Mouse (Mus musculus) lung, postnatal 25 days (tissue): Measurements from ENCODE around the gene Ogdhl.
A peak's percentile ranks its signal among the peaks of the same experiment; 100 is the strongest.
"Not testable (repeated sequence)": the region's sequence is repeated elsewhere in the genome, so short reads cannot be mapped to it uniquely, and the experiment has no call there.

ENCODE experiments used
- DNase-seq: peaks from one replicate; pipeline ENCODE4 v3.0.0; 2022; ENCODE audit warnings: low spot score

The Ogdhl gene

DNA sequence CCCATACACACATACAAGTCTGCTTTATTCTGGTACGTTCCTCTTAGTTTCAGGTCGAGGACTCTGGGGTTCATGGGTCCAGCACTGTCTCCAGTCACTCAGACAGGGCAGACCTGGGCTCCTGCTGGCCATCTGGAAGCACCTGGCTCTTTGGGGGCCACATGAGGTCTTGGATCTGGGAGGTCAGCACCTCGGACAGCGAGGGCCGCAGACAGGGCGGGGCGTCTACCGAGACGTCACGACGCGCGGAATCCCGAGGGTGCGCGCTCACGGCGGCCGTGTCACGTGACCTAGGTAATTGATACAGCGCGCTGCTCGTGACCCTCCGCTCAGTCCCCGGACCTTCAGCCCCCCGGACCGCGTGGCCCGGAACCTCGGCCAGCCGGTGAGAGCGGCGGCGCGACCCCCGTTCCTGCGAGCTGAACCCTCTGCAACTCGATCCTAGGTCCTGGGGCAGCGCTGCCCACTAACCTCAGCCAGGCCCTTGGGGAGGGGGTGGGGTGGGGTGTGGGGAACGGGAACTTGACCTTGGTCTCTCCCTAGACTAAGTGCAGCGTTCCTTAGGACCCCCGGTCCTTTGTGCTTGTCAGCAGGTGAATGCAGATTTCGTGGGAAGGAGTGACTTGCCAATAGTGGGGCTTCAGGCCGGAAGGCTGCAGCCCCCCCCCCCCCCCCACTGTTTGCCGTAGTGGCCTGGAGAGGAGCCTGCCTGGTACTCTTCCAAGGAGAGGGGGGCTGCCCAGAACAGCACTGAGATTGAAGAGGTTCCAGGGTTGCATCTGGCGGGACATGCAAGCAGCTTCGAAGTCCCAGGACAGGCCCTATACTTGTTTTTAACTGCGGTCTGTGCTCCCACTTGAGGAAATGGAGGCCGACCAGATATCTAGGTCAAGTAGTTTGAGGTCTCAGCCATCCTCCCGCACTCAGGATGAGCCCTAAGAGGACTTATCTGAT, at the start of gene Ogdhl:
Gene Ogdhl, plus strand, starts transcription at position 288 of the 954 bp plus-strand sequence.
- peak; percentile 28 for DNase-seq

DNA sequence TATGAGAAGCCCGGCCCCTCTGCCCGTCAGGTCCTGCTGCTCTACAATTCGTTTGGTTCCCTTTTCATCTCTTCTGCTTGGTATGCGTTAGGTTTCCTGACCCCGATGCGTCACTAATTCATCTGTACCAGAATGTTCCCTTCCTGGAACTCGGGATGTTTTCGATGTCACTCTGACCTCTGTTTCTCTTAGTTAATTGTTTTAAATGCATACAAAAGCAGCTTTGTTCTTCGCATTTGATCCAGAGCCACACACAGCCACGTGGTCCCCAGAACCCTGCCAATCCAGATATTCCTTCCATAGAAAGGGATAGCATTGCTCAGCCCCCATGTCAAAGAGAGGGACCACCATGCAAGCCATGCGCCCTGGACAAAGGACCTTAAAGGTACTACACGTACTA, 20.2 kb upstream of the Ogdhl start:
- no peak for DNase-seq

DNA sequence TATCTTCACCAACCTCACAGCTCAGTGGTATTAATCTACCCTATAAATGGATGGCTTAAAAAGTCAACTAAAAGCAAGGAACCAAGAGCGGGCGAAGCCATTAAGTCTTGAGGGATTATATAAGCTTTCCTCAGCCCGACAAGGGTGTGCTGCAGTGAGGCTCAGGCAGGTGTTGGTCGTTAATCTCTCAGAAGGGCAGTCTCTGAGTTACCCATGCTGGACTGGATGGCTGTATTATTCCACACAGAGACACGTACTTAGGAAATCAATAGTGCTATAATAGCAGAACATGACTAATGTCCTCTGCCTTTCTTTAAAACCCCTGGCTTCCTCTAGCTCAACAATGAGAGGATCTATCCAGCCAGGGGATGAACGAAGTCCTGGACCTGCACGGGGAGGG, 19.4 kb upstream of the Ogdhl start:
- no peak for DNase-seq

DNA sequence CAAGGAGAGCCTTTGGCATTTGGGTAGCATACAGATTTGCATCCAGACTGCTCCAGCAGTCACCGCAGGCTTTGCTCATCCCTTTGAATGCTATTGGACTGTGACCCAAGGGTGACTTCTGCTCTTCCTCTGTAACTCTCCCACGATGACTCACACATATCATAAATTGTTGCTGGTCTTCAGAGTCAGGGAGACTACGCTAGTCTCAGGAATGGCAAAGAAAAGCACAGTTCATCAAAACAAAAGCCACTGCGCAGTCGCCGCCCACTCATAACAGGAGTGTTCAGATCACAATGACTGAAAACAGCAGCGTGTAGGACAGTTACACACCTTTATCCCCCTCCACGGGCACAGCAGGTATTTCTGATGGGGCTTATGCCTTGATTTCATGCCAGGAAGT, 16.9 kb upstream of the Ogdhl start:
- DNase-seq: no peak

DNA sequence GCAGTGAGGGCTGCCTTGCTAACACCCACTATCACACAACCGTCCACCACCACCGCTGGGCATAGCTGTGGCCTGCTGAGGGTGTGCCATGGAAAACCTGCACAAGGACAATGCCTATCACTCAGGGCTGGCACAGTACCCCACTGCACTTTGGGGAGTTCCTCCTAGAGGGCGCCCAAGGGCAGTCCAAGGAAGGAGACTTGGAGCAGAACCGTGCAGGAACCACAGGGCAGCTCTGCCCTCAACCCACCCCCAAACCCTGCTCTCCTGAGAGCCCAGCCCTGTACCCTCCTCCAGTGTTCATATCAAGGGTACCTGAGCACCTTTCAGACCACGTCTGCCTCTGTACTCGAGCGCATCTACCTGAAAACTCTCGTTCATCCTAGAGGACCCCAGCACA, 11.9 kb upstream of the Ogdhl start:
- peak; percentile 32 for DNase-seq

DNA sequence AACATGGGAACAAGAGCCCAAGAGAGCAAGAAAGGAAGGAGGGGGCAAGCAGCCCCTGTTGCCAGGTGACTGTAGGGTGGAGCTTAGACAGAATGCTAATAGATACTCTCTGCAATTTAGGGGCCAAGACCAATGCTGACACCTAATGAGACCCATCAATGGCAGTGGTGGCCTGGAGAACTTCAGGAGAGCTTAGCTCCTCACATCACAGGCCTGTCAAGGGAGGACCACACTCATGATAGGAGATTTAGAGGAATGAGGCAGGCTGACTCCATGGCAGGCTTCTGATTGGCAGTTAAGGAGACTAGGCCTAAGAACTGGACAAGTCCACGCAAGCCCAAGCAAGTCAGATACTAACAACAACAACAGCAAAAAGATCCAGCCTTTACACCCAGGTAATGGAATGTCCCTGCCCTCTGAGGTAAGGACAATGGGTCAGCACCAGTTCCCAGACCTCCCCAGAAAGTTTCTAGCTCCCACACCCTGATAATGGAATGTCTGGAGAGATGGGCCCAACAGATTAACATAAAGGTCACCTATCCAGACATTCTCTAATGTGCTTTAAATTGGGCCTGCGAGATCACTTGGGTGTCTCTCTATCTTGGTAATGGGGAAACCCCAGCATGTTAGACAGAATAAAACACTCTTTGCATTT, 10.3 kb upstream of the Ogdhl start:
- DNase-seq: no peak

DNA sequence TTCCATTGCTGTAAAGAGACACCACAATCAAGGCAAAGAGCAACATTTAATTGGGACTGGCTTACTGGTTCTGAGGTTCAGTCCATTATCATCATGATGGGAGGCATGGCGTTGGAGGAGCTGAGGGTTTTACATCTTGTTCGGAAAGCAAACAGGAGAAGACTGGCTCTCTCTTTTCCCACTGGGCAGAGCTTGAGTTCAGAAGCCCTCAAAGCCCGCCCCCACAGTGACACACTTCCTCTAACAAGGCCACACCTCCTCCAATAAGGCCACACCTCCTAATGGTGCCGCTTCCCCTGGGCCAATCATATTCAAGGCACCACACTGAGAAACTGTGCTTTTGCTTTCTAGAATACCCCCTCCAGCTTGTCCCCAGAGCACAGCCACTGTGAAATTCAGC, 4.0 kb upstream of the Ogdhl start:
- no peak for DNase-seq

DNA sequence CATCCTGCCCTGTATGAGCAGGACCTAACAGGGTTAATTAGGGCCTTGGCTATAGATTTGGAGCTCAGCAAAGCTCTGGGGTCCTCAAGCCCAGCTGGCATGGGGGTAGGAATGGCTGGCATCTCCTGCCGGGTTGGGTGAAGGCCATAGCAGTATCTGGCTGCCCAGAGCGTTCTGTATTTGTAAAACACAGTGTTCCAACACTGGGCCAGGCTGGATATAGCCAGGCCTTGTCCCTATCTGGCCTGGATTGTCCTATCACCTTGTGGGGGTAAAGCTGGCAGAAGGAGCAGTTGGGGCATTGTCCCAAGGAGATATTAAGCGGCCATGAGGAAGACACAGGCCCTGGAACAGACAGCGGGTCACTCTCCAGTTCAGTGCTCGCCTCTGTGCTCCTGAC, 1.4 kb downstream of the Ogdhl start:
- DNase-seq: no peak

DNA sequence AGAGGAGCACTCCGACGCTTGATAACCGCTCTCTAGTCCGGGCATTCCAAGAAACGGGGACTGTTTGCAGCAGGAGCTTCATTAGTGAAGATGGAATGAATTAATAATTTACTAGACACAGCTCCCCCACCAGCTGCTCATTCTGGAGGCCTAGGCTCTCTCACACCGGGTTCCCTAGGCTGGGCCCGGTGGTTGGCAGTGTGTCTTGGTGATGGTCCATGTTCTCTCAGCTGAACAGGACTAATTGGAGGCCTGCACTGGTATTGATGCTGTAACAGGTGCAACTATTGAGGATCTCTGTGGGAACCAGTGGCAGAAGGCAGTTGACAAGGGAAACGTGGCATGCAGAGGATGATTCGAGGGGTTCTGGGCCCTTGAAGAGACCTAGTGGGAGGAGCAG, 5.5 kb downstream of the Ogdhl start:
- no peak for DNase-seq

DNA sequence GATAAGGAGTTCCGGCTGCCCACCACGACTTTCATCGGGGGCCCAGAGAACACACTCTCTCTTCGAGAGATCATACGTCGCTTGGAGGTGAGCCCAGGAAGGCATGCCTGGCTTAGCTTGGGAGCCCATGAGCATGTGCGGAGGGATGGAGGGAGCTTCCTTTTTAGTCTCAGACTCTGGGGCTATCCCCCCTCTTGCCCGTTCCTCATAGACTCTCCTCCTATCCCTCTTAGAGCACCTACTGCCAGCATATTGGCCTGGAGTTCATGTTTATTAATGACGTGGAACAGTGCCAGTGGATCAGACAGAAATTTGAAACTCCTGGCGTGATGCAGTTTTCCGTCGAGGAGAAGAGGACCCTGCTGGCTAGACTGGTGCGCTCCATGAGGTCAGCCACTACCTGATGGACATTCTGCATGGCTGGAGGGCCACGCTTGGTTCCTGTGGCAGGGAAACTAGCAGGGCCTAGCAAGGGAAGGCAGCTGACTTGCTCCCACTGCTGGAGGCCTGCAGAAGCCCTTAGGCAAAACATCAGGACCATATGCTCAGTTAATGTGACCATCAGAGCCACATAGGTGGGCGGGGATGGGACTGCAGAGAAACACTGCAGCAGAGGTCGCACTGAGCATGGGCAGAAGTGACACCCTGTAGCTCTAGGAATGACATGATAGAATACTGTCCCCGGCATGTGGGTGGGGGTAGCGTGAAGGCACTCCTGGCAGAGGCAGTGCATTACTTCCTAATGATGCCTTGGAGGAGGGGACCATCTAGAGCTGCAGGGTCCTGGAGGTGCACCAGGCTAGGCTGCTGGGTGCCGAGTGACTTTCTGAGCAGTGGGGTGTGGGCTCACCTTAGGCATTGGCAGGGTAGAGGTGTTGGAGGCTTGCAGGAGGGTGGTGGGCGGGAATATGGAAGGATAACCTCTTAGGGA, 11.0 kb downstream of the Ogdhl start:
- no peak for DNase-seq

DNA sequence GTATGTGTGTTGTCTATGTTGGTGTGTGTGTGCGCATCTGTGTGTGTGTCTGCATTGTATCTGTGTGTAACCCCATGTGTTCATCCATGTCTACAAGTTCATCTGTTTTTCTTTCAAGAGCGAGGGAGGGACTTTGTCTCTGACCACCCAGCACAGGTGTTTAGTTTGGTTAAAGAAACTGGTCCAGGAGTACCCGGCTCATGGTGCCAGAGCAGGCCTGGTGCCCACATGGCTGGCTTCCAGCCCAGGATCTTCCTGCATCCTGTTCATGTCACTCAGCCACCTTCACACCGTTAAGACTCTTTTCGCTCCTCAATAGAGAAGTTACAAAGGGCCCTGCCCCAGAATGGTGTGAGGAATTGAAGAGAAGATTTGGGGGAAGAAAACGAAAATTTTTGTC, 14.2 kb downstream of the Ogdhl start:
- DNase-seq: no peak

DNA sequence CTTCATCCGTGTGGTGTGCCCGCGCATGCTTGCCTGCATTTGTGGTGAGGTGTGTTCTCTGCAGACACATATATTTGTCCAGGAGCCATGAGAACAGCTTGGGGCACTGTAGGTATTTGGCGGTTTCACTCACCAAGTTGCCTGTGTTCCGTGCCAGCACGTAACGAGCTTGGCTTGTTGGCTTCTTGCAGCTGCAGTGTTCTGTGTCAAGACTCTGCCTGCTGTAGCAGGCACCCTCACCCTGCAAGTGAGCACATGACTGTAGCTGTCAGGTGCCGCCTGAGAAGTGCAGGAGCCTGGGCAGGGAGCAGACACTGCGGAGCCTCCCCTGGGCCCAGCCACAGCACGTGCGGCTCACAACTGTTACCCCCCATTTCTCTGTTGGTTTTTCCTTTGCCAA, 14.7 kb downstream of the Ogdhl start:
- DNase-seq: no peak

DNA sequence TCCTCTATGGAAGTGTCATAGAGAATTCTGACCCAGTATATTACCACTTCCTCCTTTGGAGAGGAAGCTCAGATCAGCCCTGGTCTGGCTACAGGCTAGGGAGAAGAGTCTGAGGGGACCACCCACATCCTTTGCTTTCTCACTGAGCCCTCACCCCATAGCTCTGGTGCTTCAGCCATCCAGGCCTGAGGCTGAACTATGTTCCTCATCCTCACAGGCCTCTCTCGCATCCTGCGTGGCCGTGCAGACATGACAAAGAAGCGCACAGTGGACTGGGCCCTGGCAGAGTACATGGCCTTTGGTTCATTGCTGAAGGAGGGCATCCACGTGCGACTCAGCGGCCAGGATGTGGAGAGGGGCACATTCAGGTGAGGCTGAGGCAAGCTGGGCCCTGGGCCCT, 20.0 kb downstream of the Ogdhl start:
- DNase-seq: no peak

DNA sequence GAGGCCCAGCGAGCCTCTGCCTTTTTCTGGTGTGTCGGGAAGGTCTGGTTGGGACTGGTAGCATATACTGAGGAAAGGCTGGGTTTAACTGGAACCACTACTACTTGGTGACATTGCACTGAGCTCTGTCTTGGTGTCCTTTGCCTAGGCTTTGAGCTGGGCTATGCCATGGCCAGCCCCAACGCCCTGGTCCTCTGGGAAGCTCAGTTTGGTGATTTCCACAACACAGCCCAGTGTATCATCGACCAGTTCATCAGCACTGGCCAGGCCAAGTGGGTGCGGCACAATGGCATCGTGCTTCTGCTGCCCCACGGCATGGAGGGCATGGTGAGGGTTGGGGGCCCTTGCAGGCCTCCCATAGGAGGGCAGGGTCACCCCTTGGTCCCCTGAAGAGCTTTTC, 22.4 kb downstream of the Ogdhl start:
- no peak for DNase-seq

DNA sequence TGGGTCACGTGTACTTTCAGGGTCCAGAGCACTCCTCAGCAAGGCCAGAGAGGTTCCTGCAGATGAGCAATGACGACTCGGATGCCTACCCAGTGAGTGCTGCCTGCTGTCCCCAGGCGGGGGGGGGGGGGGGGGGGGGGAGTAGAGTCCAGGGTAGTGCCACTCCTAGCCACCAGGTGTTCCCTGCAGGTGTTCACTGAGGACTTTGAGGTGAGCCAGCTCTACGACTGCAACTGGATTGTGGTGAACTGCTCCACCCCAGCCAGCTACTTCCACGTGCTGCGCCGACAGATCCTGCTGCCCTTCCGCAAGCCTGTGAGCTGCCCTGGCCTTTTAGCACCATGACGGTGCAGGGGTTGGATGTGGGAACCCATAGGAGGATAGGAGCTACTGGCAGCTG, 22.9 kb downstream of the Ogdhl start:
- DNase-seq: no peak

DNA sequence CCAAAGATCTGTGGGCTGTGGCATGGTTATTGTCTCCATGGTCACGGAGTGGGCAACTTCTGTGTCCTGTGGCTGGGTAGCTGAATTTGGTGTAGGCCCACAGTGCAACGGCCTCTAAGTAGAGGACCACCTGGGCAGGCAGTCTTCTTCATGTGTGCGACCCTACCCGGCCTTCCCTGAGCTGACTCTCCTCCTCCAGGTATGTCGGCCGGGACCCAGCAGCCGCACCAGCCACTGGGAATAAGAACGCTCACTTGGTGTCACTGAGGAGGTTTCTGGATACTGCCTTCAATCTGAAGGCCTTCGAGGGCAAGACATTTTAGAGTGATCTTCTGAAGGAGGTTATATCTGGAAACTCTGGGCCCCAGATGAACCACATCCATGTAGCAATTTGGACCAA, 25.5 kb downstream of the Ogdhl start:
- DNase-seq: no peak

DNA sequence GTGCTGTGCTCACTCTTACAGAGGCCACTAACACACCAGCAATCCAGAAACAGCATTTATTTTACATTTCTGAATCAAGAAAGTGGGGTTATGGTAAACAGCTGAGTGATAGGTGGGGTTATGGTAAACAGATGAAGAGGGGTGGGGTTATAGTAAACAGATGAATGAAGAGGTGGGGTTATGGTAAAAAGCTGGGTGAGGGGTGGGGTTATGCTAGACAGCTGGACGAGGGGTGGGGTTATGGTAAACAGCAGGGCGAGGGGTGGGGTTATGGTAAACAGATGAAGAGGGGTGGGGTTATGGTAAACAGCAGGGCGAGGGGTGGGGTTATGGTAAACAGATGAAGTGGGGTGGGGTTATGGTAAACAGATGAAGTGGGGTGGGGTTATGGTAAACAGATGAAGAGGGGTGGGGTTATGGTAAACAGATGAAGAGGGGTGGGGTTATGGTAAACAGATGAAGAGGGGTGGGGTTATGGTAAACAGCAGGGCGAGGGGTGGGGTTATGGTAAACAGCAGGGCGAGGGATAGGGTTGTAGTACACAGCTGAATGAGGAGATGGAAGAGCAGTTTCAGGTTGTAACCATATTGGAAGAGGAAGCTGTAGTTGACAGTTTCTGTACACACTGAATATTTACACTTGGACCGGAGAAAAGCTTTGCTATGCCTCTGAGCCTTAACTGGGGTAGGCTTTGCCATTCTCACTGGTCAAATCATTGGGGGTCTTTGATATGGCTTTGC, 29.5 kb downstream of the Ogdhl start:
- DNase-seq: not testable (repeated sequence)

DNA sequence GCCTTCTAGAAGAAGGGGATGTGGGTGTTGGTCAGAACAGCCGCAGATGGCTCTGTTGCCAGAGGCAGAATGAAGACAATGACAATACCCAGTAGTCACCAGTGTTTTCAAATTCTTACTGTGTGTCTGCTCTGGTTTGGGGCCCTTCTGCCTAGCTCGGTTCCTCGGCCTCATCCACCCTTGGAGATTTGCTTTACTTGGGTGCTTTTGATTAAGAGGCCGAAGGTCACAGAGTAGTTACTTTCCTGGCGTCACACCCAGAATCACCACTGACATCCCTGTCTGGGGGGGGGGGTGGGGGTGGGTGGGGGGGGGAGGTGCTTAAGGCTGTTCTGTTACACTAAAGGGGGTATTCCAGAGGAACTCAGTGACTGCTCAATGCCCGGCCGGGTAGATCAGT, 42.5 kb downstream of the Ogdhl start:
- DNase-seq: no peak

DNA sequence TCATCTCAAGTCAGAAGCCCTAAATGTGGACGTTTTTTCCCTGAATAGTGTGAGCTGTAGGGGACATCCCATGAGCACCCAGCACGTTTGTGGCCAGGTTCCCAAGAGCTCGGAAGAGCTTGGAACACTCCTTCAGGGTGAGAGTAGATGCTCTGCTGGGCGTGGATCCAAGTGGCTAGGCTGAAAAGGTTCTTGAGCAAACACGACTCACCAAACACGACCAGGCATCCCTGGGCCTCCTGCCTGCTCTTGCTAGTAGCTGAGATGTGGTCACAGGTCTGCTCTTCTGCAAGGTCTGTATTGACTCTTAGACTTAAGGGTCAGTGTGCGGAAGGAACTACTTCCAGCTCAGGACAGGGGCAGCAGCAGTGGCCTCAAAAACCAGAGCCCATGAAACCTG, 47.9 kb downstream of the Ogdhl start:
- no peak for DNase-seq

DNA sequence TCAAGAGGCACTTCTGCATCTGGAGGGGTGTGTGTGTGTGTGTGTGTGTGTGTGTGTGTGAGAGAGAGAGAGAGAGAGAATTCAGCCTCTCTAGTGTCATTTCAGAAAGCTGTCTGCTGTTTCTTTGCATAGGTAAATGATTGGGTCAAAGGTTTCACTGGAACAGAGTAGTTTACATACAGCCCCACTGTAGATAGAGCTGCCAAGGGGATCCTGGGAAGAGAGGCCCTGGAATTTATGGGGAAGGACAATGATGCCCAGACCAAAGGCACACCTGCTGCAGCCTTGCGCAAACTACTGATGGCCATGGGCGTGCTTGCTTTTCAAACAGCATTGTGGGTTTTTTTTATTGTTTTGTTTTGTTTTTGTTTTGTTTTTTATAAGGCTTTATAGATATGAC, 50.7 kb downstream of the Ogdhl start:
- no peak for DNase-seq

DNA sequence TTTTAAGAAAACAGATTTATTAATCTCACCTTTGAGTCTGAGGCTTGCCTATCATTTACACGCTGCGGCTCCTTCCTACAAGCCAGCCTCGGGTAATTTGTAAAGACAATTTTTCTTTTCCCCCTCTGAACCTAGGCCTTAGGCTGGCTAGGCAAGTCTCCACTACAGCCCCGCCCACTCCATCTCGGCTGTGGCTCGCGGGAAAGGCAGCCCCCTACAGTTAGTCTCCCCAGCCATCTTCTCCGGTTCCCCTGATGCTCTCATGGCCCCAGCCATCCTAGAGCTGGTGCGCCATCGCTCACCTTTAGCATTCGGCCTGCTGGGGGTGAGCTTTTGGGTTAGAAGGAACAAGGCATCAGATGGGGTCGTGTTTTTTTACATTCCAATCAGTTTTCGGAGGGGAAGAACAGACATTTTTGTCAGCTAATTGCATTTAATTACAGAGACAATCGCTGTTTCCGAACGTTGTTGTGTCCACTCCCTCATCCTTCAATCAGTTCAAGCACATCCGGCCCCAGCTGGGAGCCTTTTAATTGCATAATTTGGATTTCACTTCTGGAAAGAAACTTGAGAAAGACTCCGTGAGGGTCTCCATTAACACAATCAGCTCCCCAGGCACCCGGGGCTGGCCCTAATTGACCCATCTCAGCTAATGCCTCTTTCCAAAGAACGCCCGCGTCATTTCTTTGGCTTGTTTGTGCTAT, 57.7 kb downstream of the Ogdhl start:
- DNase-seq: no peak
